ENCODE assay signal across 17 mouse cellular contexts in the genomic region with DNA sequence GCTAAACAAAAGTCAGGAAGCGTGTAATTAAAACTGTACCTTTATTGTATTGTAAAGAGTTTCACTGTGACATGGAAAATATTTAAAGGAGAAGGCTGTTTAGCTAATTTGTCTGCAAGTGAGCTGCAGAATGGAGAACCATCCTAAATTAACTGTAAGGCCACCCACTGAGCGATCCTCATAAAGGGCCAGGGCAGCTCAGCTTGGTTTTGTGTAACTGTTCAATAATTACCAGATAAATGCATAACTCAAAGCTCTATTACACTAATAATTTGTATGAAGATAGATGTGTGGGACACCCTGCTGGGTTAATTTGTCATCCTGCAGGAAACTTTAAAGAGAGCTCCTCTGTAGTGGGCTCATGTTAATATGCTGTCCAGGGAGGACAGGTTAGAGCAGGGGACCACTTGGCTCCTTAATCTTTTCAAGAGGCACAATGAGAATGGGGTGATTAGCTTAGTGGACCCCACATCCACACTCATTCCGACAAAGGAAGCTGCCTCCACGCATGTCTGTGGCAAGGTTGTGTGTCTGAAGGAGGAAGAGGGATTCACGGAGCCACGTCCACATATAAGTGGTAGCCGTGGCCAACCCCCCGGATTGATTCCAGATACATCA.
A peak's percentile ranks its signal among the peaks of the same experiment; 100 is the strongest.
DNase-seq lines count a peak whose midpoint lies in the region; ATAC-seq and TF ChIP-seq lines count a peak whose summit lies in the region.
"Had no signal": no experiment of that assay in that cellular context is flagged by ENCODE, and none has a peak within 500 bp of the region (broad histone marks: within the 10 kb centered on the region; RNA-seq: fewer than 3 reads in every experiment).

No protein-coding gene starts in this region.

- H3K27me3 ChIP-seq in neural tube, embryonic 12.5 days (replicated peaks) = no peaks in the 10 kb centered on the region
- no peaks in the 10 kb centered on the region for H3K27me3 ChIP-seq in limb, embryonic 14.5 days (ENCODE audit: control insufficient read depth, insufficient read depth, low read length)
- H3K27me3 ChIP-seq: heart, embryonic 15.5 days had no signal

- H3K4me2 ChIP-seq in neural tube, embryonic 12.5 days (replicated peaks) = no peak overlapping the region
- H3K4me2 ChIP-seq in limb, embryonic 14.5 days (replicated peaks; ENCODE audit: low read depth, low read length, severe bottlenecking) = no peak overlapping the region
- H3K4me2 ChIP-seq: heart, embryonic 15.5 days had no signal

- no peak overlapping the region for H3K4me3 ChIP-seq in gastrocnemius, adult 2 months
- no peak overlapping the region for H3K4me3 ChIP-seq in neural tube, embryonic 12.5 days
- no peak overlapping the region for H3K4me3 ChIP-seq in limb, embryonic 14.5 days (replicated peaks; ENCODE audit: low read length)
- H3K4me3 ChIP-seq: erythroblast, embryonic 14.5 days; heart, embryonic 15.5 days had no signal

- TF ChIP-seq CTCF in gastrocnemius, adult 2 months (IDR thresholded peaks at IDR 0.05) = no peak

- intact Hi-C loops in gastrocnemius, adult 2 months (cut with DNase I) = no loop called here
- intact Hi-C loops in gastrocnemius, postnatal 14 days (cut with DNase I; ENCODE audit: low total_unique reads) = no loop called here
- intact Hi-C loops in heart, postnatal 36 days (cut with DNase I) = loop anchor here (5.0 kb wide), 3 partner anchors 37 to 272 kb away; no protein-coding TSS in a partner anchor

- H3K9me3 ChIP-seq in neural tube, embryonic 12.5 days = no peaks in the 10 kb centered on the region
- H3K9me3 ChIP-seq in limb, embryonic 14.5 days (ENCODE audit: control insufficient read depth, low read length) = no peaks in the 10 kb centered on the region
- H3K9me3 ChIP-seq: heart, embryonic 15.5 days had no signal

- WGBS in neural tube, embryonic 12.5 days = 70% methylated on average over 8 of the region's 8 CpGs
- 37% methylated on average over 8 of the region's 8 CpGs for WGBS in limb, embryonic 14.5 days

- H3K9ac ChIP-seq in neural tube, embryonic 12.5 days = no peak overlapping the region
- H3K9ac ChIP-seq in limb, embryonic 14.5 days (ENCODE audit: low read depth, low read length, severe bottlenecking) = no peak overlapping the region
- H3K9ac ChIP-seq: heart, embryonic 15.5 days; liver, embryonic 14.5 days had no signal

- H3K4me1 ChIP-seq in neural tube, embryonic 12.5 days = peaks cover 18% of the 10 kb centered on the region; the same call in 1 of the 2 replicates
- H3K4me1 ChIP-seq in limb, embryonic 14.5 days (ENCODE audit: control insufficient read depth, insufficient read depth, low read length) = peaks cover 21% of the 10 kb centered on the region

- ATAC-seq in neural tube, embryonic 12.5 days (ENCODE audit: low FRiP score, low read depth) = 0 out of 2 replicates have a peak, but pooled peaks have one; percentile 31
- ATAC-seq in limb, embryonic 14.5 days (ENCODE audit: low FRiP score, low read depth) = peak; percentile 47; the same call in 1 of the 2 replicates
- ATAC-seq: CD4-positive, CD25-positive, alpha-beta regulatory T cell, adult 4 months; forebrain, embryonic 14.5 days; lung, postnatal 0 days had no signal

- peak overlapping the region; percentile 51; the same call in 1 of the 2 replicates for H3K27ac ChIP-seq in gastrocnemius, adult 2 months
- no peak overlapping the region for H3K27ac ChIP-seq in neural tube, embryonic 12.5 days
- no peak overlapping the region for H3K27ac ChIP-seq in limb, embryonic 14.5 days (replicated peaks; ENCODE audit: low read depth, low read length)
- H3K27ac ChIP-seq: liver, embryonic 14.5 days had no signal

- DNase-seq in gastrocnemius, adult 2 months = no peak
- DNase-seq in gastrocnemius, postnatal 14 days = no peak
- no peak for DNase-seq in neural tube, embryonic 10.5 days (ENCODE audit: extremely low spot score, low spot score)
- no peak for DNase-seq in limb, embryonic 14.5 days (ENCODE audit: low spot score)
- DNase-seq in lung, postnatal 4 days = no peak
- no peak for DNase-seq in heart, postnatal 36 days
- no peak for DNase-seq in spleen, postnatal 36 days (ENCODE audit: low spot score in 2 of 2)
- DNase-seq: cerebellum, adult 11 months; cerebellum, postnatal 36 days; kidney, adult 8-10 months had no signal

- no peak for TF ChIP-seq POLR2A in limb, embryonic 14.5 days (IDR thresholded peaks at IDR 0.05; ENCODE audit: borderline replicate concordance, extremely low read depth, insufficient read depth, insufficient read length)

- H3K36me3 ChIP-seq in neural tube, embryonic 12.5 days = no peaks in the 10 kb centered on the region
- H3K36me3 ChIP-seq in limb, embryonic 14.5 days (ENCODE audit: control insufficient read depth, insufficient read depth, low read length) = peaks cover 10% of the 10 kb centered on the region; the same call in 1 of the 2 replicates
- H3K36me3 ChIP-seq: heart, embryonic 15.5 days had no signal
